Mouse (Mus musculus) G1E (cell line): ENCODE data around the gene Tanc2.

Experiments
- CTCF ChIP-seq: IDR thresholded peaks from 2 replicates; pipeline ENCODE4 v1.5.1; 2012; ENCODE audit warnings: low read depth, low read length, inconsistent platforms, mixed read lengths
- GATA1 ChIP-seq: IDR thresholded peaks from 2 replicates; pipeline ENCODE4 v1.6.1; 2012; ENCODE audit warnings: borderline replicate concordance, low read length, inconsistent platforms, mixed read lengths
- POLR2AphosphoS5 ChIP-seq: IDR thresholded peaks from 2 replicates; pipeline ENCODE4 v1.6.1; 2012; ENCODE audit warnings: low read depth, low read length, inconsistent platforms; ENCODE audit not compliant: insufficient replicate concordance

- TF ChIP-seq CTCF, result no peak
- no peak for TF ChIP-seq POLR2AphosphoS5
- no peak for TF ChIP-seq GATA1
Measured at GRCm38 (mm10) chr11:105933746-105934145, 344.0 kb downstream of the Tanc2 start.
